Mouse (Mus musculus) brain, embryonic 14.5 days (tissue): ENCODE measurements at regions not wholly inside any gene's neighbourhood (a gene's known extent, or its start where the extent isn't known, plus 50 kb on each side); places are given as distances from the start of the nearest gene placed in this dataset.

Experiments used
- CTCF ChIP-seq: fragments of 200-500 bp; IDR thresholded peaks from 2 replicates; pipeline ENCODE4 v1.5.1; 2012; ENCODE audit warnings: inconsistent platforms, mild to moderate bottlenecking, moderate library complexity, borderline replicate concordance; ENCODE audit not compliant: insufficient read depth, insufficient read length; ENCODE audit errors: extremely low read depth
- POLR2A ChIP-seq: fragments of 200-500 bp; IDR thresholded peaks from 2 replicates; pipeline ENCODE4 v1.6.1; 2012; ENCODE audit warnings: mild to moderate bottlenecking, inconsistent platforms, borderline replicate concordance; ENCODE audit not compliant: poor library complexity, insufficient read depth, insufficient read length, severe bottlenecking; ENCODE audit errors: extremely low read depth

DNA sequence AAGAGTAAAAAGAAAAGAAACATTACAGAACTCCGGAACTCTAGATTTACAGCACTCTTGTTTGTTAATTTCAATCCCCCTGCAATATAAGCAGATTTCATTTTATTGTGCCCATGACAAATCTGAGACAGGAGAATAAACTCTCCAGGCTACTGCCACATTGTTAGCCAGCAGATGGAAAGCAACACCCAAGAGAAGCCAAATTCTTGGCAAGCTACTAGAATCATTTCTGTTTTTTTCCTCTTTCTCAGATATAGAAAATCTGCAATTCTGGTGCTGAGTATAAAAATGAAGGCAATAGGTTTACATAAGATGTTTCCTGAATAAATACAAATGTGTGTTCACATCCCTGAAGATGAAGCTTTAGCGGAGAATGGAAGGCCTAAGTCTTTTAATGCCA lies 60.5 kb upstream of the Ccser1 start:
- no peak for TF ChIP-seq CTCF
- TF ChIP-seq POLR2A: no peak
